Mouse (Mus musculus) lung, postnatal 10 days (tissue): ENCODE data around the gene Gm49388.

ENCODE experiments used
- DNase-seq: peaks from one replicate; pipeline ENCODE4 v3.0.0; 2021

Gm49388 gene

GRCm38 (mm10) chr7:127785308-127785707 is at the start of gene Gm49388:
Gm49388 (plus strand) TSS chr7:127785608.
- no peak for DNase-seq

- DNase-seq, result peak; percentile 89
These were observed 40.9 kb upstream of the Gm49388 start, which contains the start of gene Fbxl19 for GRCm38 (mm10) chr7:127744366-127745045. Fbxl19 (plus strand) TSS chr7:127744543.

DNA sequence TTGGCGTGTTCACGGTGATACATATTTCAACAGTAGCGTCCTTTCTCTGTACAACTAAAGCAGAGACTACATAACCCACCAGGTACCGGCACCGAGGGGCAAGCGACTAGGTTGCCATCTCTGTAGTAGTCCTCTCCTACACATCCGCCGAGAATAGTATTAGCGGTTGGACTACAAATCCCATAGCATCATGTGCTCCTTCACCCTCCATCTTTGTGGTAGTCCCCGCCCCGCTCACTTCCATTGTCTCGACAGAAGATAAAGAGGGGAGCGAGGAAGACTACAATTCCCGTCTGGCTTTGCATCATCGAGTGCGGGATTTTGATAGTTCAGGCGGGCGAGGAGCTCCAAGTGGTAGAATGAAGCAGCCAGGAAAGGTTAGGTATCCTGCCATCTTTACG is 40.2 kb upstream of the Gm49388 start:
- DNase-seq, result peak; percentile 98

DNA sequence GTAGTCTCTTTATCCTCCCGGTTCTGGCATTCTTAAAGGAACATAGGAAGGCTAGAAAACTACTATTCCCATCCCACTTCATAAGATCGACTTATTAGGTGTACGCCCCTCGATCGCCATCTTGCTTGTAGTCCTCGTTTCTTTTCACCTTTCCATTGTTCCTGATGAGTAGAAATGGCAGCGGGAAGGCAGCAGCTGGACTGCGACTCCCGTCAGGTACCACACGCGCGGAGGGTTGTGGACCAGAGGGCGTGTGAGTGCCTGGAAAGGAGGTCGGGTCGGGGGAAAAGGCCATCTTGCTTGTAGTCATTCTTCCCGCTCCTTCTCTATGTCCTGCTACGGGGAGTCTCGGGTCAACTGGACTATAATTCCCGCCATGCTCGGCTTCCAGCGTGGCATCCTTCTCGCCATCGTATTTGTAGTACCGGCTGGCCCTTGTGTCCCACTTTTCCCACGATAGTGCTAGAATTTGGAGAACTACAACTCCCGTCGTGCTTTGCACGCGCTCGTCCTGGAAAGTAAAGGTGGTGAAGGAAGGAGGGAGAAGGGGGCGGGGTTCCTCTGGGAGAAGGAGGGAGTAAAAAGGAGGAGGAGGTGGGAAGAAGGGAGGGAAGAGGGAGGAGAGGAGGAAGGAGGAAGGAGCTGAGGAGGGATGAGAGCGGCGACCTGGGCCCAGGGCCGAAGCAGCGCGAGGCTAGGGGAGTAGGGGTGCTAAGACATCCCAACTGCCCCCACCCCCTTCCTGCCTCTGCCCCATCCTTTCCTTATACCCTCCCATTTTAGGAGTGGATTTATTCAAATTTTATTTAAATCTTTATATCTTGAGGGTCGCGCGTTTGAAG is 39.5 kb upstream of the Gm49388 start:
- peak; percentile 98 for DNase-seq

GRCm38 (mm10) chr7:127746494-127747491 is 38.6 kb upstream of the Gm49388 start:
- DNase-seq, result peak; percentile 51

GRCm38 (mm10) chr7:127747559-127748234 is 37.7 kb upstream of the Gm49388 start:
- no peak for DNase-seq

DNA sequence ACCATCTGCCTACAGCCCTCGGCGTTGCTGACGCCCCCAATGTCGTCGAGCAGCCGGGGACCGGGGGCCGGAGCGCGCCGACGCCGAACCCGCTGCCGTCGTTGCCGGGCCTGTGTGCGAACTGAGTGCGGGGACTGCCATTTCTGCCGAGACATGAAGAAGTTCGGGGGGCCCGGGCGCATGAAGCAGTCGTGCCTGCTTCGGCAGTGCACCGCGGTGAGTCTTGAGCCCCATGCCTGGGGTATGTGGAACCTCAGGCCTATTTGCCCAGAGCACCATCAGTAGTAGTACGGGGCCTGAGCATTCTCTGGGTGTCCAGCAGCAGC is 37.2 kb upstream of the Gm49388 start:
- DNase-seq, result no peak

DNA sequence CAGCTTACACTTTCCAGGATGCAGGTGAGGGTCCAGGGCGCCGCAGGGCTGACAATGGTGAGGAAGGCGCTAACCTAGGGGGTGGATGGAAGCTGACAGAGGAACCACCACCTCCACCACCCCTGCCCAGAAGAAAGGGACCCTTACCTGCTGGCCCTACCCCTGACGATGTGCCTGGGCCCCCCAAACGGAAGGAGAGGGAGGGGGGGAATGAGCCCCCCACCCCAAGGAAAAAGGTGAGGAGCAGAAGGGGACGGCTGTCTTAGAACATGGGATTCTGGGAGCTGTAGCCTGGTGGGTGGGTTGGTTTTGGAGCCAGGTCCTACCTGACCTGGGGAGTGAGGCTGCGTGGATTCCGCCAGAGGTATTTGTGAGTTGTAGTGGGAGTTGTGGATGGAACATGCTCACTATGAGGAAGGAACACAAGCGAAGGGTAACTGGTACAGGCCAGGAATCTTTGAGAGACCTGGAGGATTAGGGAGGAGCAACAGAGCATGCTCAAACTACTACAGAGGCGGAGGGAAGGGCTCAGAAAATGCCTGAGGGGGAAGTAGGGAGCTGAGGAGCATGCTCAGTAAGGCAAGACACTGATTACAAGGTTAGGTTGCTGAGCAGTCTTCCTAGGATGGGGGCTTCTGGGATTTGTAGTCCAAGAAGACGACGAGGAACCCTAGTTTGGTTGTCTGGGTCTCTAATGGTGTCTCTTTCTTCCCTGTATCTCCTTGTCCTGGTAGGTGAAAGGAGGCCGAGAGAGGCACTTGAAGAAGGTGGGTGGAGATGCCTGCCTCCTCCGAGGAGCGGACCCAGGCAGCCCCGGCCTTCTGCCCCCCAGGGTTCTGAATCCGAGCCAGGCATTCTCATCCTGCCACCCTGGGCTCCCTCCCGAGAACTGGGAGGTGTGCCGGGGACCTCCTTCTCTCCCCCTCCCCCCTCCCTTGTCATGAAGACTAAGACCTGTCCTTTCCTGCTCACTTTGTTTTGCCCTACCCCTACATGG is 35.0 kb upstream of the Gm49388 start:
- peak; percentile 45 for DNase-seq

- DNase-seq, result no peak
These were observed 33.8 kb upstream of the Gm49388 start for GRCm38 (mm10) chr7:127751619-127752018.

- no peak for DNase-seq
These were observed 33.3 kb upstream of the Gm49388 start for GRCm38 (mm10) chr7:127752069-127752468.

DNA sequence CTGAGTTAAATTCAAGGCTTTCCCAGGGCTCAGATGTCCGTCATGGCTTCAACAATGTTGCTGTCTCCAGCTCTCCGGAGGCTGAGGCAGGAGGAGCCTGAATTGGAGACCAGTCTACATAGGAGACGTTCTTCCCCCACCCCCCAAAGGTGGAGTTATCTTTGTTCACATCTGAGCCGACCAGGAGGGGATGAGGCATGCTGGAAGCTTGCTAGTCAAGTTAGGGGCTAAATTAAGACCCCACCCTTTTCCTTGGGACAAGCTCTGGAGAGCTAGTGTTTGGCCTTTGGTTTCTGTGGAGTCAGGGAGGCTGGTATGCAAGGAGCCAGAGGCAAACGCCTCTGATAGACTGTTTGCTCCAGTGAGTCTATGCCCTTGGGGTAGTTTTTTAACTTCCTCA is 32.2 kb upstream of the Gm49388 start:
- DNase-seq, result no peak

- no peak for DNase-seq
These were observed 31.7 kb upstream of the Gm49388 start for GRCm38 (mm10) chr7:127753741-127754140.

GRCm38 (mm10) chr7:127759716-127760115 is 25.7 kb upstream of the Gm49388 start:
- DNase-seq, result no peak

DNA sequence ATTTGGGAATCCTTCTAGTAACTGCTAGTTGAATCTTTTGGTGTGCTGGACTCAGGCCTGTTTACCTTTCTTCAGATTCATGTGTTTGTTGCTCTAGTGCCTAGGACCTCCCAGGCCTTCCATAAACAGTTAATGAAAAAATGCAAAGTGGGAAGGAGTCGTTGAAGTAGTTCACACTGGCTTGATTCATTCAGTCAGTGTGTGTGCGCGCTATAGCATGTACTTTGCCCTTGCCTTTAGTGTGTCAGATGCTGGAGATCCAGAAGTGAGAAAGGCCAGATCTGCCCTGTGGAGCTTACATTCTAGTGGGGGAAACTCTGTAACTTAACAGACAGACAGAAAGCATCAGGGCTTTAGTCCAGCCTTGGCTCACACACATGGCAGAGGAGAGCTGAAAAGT is 24.9 kb upstream of the Gm49388 start:
- no peak for DNase-seq

DNA sequence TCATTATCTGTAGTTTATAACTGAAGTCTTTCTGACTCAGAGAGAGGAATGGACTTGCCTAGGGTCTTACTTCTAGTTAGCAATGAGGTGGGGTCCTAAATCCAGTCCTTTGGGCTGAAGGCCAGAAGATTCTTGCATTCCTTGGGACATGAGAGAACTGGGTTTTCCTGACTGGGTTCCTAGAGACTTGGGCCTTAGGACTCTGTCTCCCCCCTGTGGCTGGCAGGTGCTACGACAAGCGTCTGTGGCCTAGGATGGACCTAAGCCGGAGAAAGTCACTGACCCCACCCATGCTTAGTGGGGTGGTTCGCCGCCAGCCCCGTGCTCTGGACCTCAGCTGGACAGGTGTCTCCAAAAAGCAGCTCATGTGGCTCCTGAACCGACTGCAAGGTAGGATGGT is 24.4 kb upstream of the Gm49388 start:
- DNase-seq, result peak; percentile 86

- no peak for DNase-seq
These were observed 21.8 kb upstream of the Gm49388 start for GRCm38 (mm10) chr7:127763642-127764041.

- no peak for DNase-seq
These were observed 19.7 kb upstream of the Gm49388 start for GRCm38 (mm10) chr7:127765756-127766155.

DNA sequence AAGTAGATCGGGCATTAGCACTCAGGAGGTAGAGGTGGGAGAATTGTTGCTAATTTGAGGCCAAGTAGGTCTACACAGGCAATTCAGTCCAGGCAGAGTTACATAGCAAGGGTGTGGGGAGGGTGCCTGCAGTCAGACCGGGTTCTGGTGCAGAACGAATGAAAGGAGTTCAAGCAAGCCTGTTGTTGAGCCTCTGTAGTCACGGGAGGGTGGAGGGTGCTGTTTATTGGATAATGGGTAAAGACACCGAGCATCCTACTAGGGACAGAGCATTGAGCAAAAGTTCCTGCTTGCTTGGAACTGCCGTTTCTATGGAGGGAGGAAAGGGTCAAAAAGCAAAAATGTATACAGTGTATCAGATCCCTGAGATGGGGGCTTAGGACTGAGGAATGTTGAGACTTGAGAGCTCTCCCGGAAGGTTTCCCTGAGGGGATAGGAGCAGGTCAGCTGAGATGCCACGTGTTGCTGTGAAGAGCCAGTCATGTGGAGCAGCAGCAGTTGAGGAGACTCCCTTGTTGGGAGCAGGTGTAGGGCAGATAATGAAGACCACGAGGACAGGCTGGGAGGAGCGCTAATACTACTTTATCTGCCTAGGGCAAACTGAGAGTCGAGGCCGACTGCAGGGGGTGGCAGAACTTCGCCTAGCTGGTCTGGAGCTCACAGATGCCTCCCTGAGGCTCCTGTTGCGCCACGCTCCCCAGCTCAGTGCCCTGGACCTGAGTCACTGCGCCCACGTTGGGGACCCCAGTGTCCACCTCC is 18.4 kb upstream of the Gm49388 start:
- DNase-seq, result no peak

GRCm38 (mm10) chr7:127767671-127768345 is 17.6 kb upstream of the Gm49388 start:
- DNase-seq, result no peak
